Mouse (Mus musculus) kidney, adult 9 months (tissue): ENCODE results near the gene Tenm4.
A peak's percentile ranks its signal among the peaks of the same experiment; 100 is the strongest.

Experiments used
- DNase-seq: peaks from one replicate; pipeline ENCODE4 v3.0.0; 2022

Gene Tenm4

DNA sequence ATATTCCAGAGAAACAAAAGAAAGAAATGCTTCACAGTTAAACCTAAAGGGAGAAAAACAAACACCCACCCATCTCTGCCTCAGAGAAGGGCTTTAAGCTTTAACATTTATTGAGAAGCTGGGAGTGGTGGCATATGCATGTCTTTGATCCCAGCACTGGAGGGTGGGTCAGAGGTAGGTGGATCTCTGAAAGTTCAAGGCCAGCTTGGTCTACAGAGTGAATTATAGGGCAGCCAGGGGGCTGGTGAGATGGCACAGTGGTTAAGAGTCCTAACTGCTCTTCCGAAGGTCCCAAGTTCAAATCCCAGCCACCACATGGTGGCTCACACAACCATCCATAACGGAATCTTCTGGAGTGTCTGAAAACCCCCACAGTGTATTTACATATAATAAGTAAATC lies 581.7 kb downstream of the Tenm4 start:
- DNase-seq = no peak

- DNase-seq = no peak
Measured at GRCm38 (mm10) chr7:96753335-96754095, 582.5 kb downstream of the Tenm4 start.

- DNase-seq = no peak
Measured at GRCm38 (mm10) chr7:96754175-96754574, 583.1 kb downstream of the Tenm4 start.

- DNase-seq = no peak
Measured at GRCm38 (mm10) chr7:96755459-96756094, 584.5 kb downstream of the Tenm4 start.

GRCm38 (mm10) chr7:96756104-96756742 lies 585.2 kb downstream of the Tenm4 start:
- DNase-seq = peak; percentile 20

DNA sequence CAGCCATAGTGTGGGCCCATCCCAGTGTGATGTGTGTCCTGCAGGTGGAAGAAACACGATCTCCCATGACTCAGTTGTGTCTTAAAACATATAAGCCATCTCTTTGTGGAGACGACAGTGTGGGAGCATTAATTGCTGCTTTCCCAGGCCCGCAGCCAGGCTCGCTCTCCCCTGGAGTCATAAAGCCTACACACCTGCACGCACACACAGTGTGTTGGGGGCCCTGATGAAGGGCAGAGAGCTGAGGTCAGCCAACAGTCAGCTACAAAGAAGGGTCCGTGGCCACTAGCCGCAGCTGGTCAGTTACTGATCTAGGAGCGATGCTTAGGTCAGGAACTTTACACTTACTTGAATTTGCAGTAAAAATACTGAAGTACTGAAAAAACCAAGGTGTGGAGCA lies 586.0 kb downstream of the Tenm4 start:
- DNase-seq = no peak

DNA sequence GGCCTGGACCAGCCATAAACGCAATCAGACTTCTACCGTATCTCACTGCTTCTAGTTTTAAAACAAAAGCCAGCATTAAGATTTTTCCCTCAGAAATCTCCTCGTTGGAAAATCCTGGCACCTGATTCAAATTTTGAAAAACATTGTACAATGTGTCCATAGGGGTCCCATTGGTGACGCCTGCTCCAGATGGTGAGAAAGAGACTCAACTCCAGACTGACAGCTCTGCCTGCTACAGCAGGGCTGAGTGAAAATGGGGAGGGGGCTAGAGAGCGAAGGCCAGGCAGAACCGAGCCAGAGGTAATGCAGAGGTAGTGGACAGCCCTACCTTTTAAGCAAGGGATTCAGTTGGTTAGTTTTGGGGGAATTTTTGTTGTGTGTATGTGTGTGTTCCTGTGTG lies 589.2 kb downstream of the Tenm4 start:
- DNase-seq = no peak

GRCm38 (mm10) chr7:96761151-96761550 lies 590.1 kb downstream of the Tenm4 start:
- DNase-seq = no peak

DNA sequence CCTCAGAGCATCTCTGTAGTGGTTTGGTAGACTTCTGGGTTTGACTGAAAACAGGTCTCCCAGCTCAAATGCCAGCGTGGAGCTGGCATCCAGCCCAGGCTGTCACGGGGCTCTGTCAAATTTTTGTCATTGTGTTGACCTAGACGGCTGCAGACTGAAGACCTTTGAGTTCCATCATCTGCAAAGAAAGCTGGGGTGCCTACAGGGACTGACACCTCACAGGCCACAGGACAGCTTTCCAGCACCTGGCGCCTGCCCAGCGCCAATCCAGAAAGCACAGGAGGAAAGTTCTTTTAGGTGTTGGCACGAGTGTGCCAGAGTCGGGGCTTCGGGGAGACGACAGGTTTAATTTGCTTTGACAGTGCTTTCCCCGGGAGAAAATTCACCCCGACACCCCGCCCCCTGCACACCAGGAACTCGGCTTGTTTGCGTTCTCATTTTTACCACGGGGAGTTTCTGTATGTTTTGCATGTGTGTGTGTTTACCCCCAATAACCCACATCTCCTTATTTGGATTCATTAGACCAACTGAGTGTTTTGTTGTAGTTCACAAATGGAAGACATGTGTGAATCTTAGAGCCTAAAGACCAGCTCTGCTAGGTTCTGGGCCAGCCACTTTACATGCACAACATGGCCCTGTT lies 594.4 kb downstream of the Tenm4 start:
- peak; percentile 26 for DNase-seq

DNA sequence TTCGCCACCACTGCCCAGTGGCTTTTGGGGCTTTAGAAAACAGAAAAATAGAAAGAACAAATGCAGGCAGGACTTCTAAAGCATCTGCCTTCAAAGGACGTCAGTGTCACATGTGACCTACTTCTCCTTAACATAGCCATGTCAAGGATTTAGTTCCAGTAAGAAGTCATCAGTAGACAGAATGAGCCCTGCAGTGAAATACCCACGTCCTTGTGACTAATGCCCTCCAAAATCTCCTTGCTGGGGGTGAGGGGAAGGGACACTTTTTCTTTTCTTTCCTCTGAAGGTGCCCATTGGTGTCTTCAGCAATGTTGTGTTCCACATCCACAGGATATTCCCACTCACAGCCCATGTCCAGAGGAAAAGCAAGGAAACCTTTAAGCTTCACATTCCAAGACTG lies 596.0 kb downstream of the Tenm4 start:
- no peak for DNase-seq

GRCm38 (mm10) chr7:96768718-96769117 lies 597.7 kb downstream of the Tenm4 start:
- DNase-seq = no peak

DNA sequence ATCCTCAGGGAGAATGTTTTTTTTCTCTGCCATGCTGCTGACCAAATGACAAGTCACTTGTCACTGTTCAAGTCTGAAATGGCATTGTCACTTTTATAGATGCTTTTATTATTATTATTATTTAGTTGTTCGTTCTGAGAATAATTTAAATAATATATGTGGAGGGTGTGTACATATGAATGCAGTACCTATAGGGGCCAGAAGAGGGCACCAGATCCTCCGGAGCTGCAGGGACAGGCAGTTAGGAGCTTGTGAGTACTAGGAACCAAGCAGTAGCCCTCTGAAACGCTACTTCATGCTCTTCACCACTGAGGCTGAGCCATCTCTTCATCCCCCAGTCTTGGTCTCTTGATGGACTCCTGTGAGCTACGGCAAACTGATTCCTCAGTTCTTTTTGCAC lies 598.7 kb downstream of the Tenm4 start:
- DNase-seq = peak; percentile 35

GRCm38 (mm10) chr7:96772966-96773365 lies 601.9 kb downstream of the Tenm4 start:
- no peak for DNase-seq

- no peak for DNase-seq
Measured at GRCm38 (mm10) chr7:96773585-96774225, 602.7 kb downstream of the Tenm4 start.

GRCm38 (mm10) chr7:96775080-96775486 lies 604.0 kb downstream of the Tenm4 start:
- DNase-seq = no peak

- DNase-seq = no peak
Measured at GRCm38 (mm10) chr7:96777938-96778600, 607.0 kb downstream of the Tenm4 start.

DNA sequence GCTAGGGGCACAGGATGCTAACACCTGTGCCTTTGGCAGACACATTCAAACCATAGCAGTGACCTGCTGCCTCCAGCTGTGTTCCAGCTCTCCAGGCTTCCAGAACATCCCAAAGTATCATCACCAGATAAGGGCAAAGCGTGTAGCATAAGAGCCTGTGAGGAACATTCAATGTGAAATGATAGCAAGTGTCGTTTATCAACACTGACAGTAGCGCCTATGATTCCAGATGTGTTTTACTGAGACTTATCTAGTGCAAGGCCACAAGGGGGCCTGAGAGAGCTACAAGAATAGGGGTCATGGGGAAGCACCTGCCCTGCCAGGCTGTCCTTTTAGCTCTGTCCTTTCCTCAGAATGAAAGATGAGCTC lies 607.5 kb downstream of the Tenm4 start:
- DNase-seq = peak; percentile 35

DNA sequence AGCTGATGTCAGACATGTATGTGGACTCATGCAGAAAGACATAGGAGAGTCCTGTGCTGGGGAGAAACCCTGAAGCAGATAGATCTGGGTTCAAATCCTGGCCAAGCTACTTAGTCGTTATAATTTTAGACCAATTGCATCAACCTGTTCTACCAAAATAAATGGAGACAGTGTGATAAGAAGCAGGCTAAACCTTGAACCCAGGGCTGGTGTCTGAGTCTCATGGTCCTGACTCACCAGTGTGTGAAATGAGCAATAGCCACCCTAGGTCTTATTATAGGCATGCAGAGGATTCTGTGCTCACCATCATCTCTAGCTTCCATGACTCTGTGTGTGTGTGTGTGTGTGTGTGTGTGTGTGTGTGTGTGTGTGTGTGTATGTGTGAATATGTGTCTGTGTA lies 609.5 kb downstream of the Tenm4 start:
- DNase-seq = no peak

- no peak for DNase-seq
Measured at GRCm38 (mm10) chr7:96781068-96781467, 610.0 kb downstream of the Tenm4 start.

DNA sequence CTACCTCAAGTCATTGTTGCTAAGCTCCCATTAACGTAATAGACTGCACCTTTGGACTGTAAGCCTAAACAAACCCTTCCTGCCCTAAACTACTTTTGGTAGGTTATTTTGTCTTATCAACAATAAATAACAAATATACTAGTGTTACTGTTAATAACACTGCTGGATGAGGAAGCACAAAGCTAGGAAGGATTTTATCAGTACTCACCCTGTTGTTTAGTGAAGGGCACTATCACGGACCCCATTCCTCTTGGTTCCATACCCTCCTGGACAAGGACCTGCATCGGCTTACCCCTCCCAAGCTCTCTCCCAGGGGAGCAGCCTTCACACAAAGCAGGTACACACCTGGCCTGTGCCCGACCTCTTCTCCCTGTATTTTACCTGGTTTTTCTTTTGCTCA lies 611.6 kb downstream of the Tenm4 start:
- no peak for DNase-seq

- no peak for DNase-seq
Measured at GRCm38 (mm10) chr7:96785808-96786207, 614.8 kb downstream of the Tenm4 start.

DNA sequence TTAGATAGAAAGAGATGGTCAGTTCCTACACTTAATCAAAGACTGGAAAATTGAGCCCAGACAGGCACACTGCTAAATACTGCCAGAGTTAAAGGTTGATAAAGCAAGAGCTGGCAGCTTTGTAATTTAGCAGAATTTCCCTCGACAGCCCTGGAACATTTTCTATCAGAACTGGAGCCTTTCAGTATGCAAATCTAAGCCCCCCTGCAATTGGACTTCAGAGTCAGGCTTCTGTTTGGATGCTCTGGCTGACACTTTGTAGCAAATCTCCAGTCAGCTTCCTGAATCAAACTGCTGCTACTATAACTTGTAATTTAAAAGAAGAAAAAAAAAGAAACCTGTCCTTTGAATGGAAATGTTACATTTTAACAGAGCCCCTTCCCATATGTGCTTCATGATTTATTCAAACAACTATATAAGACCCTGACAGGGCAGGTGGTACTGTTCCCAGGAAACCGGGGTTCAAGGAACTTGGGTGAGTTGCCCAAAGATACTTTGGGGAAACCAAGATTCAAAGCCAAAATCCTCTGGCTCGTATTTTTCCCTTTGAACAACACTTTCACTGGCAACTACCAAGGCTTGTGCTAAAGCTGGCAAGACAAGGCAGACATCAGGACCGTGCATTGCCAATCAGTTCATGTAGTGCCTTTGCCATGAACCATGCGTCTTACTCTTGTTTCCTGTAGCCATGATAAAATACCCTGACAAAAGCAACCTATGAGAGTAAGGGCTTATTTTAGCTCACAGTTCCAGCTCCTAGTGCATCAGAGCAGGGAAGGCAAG lies 615.4 kb downstream of the Tenm4 start:
- no peak for DNase-seq
